16 mouse cellular contexts compared by ENCODE assay signal in the genomic region with DNA sequence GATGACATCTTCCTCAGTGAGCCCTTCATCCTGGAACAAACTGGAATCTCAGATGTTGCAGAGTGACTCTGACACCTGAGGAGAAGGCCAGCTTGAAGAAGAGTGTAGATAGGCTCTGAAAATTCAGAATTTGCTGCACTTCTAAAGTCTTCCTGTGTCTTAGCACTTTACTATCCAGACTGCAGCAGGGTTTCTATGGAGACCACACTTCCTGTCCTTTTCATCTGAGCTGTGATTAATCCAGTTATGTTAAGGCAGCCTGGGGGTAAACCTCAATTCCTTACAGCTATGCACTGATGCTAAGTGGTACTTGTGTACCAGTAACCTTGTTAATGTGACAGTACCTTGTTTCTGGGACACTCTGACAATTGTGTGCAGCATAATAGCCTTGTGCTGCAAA.
A peak's percentile ranks its signal among the peaks of the same experiment; 100 is the strongest.
DNase-seq lines count a peak whose midpoint lies in the region; ATAC-seq and TF ChIP-seq lines count a peak whose summit lies in the region.
"Had no signal": no experiment of that assay in that cellular context is flagged by ENCODE, and none has a peak within 500 bp of the region (broad histone marks: within the 10 kb centered on the region; RNA-seq: fewer than 3 reads in every experiment).

No protein-coding gene starts in this region.

- no peaks in the 10 kb centered on the region for H3K9me3 ChIP-seq in lung, embryonic 14.5 days (ENCODE audit: low read depth, low read length)
- H3K9me3 ChIP-seq: hindbrain, embryonic 15.5 days; lung, embryonic 15.5 days had no signal

- no peak overlapping the region for H3K4me2 ChIP-seq in lung, embryonic 14.5 days
- H3K4me2 ChIP-seq: hindbrain, embryonic 15.5 days; lung, embryonic 15.5 days had no signal

- H3K4me3 ChIP-seq in lung, embryonic 14.5 days (ENCODE audit: low read depth, low read length), result no peak overlapping the region
- no peak overlapping the region for H3K4me3 ChIP-seq in lung, adult 2 months (replicated peaks; ENCODE audit: extremely low read depth, low read depth, low read length)
- H3K4me3 ChIP-seq: heart, adult 2 months; hindbrain, embryonic 15.5 days; lung, embryonic 15.5 days; myocyte had no signal

- H3K9ac ChIP-seq in lung, embryonic 14.5 days, result no peak overlapping the region
- H3K9ac ChIP-seq: hindbrain, embryonic 15.5 days; lung, embryonic 15.5 days had no signal

- H3K4me1 ChIP-seq in lung, embryonic 14.5 days (ENCODE audit: insufficient read depth), result no peaks in the 10 kb centered on the region
- H3K4me1 ChIP-seq in lung, adult 2 months (ENCODE audit: control insufficient read depth, insufficient read depth, low read length), result no peaks in the 10 kb centered on the region
- H3K4me1 ChIP-seq: lung, embryonic 15.5 days had no signal

- no peak for TF ChIP-seq CTCF in lung, embryonic 14.5 days (IDR thresholded peaks at IDR 0.05; ENCODE audit: low read depth)
- TF ChIP-seq CTCF in lung, adult 2 months (IDR thresholded peaks at IDR 0.05; ENCODE audit: insufficient read depth, low read length), result no peak

- TF ChIP-seq POLR2A in lung, adult 2 months (IDR thresholded peaks at IDR 0.05; ENCODE audit: borderline replicate concordance, extremely low read depth, low read depth, low read length), result no peak

- H3K27me3 ChIP-seq in lung, embryonic 14.5 days (ENCODE audit: insufficient read depth, low read length), result no peaks in the 10 kb centered on the region
- H3K27me3 ChIP-seq: hindbrain, embryonic 15.5 days; lung, embryonic 15.5 days had no signal

- peak; percentile 39; the same call in 1 of the 2 replicates for ATAC-seq in frontal cortex, adult (ENCODE audit: low TSS enrichment)
- ATAC-seq in lung, embryonic 14.5 days (ENCODE audit: insufficient read depth), result no peak

- no peak overlapping the region for H3K27ac ChIP-seq in lung, embryonic 14.5 days (ENCODE audit: low read depth)
- H3K27ac ChIP-seq: heart, adult 2 months; hindbrain, embryonic 15.5 days; lung, embryonic 15.5 days had no signal

- DNase-seq in frontal cortex, postnatal 14 days (ENCODE audit: low spot score in 2 of 2), result no peak
- peak; percentile 17 for DNase-seq in lung, embryonic 14.5 days
- DNase-seq in lung, adult 2 months, result no peak
- peak; percentile 60 for DNase-seq in CD4-positive, CD25-positive, alpha-beta regulatory T cell, adult 2 months (ENCODE audit: low read depth, low spot score)
- DNase-seq in forelimb bud, embryonic 11.5 days (ENCODE audit: low read depth, low spot score), result peak; percentile 4
- no peak for DNase-seq in spleen, postnatal 4 days (ENCODE audit: low spot score in 2 of 2)
- DNase-seq: cerebellum, adult 18-20 months; heart, adult 2 months; heart, postnatal 10 days; kidney, postnatal 10 days; liver; thymus, postnatal 36 days had no signal

- no peaks in the 10 kb centered on the region for H3K36me3 ChIP-seq in lung, embryonic 14.5 days (ENCODE audit: insufficient read depth)
- H3K36me3 ChIP-seq: hindbrain, embryonic 15.5 days; lung, embryonic 15.5 days had no signal

Comparison
In these comparisons a context has a peak if more than half of its experiments do, and no peak if none do; other contexts are left out.
1. DNase-seq: peak in lung, embryonic 14.5 days (single experiment), CD4-positive, CD25-positive, alpha-beta regulatory T cell, adult 2 months (single experiment) and forelimb bud, embryonic 11.5 days (single experiment); none in frontal cortex, postnatal 14 days (0 of 2), lung, adult 2 months (single experiment) and spleen, postnatal 4 days (0 of 2).